Mouse (Mus musculus): Measurements from ENCODE around the gene Zbtb6. TPM values are rescaled to one million over a fixed set of nuclear protein-coding genes. Genes with fewer than 3 reads are reported as not detected.

Gene Zbtb6
- 4.6 and 4.7 TPM in 2 replicates for polyA plus RNA-seq (2014; fragmentation: Nextera tagmentation; extraction: Ambion mirVana)

DNA sequence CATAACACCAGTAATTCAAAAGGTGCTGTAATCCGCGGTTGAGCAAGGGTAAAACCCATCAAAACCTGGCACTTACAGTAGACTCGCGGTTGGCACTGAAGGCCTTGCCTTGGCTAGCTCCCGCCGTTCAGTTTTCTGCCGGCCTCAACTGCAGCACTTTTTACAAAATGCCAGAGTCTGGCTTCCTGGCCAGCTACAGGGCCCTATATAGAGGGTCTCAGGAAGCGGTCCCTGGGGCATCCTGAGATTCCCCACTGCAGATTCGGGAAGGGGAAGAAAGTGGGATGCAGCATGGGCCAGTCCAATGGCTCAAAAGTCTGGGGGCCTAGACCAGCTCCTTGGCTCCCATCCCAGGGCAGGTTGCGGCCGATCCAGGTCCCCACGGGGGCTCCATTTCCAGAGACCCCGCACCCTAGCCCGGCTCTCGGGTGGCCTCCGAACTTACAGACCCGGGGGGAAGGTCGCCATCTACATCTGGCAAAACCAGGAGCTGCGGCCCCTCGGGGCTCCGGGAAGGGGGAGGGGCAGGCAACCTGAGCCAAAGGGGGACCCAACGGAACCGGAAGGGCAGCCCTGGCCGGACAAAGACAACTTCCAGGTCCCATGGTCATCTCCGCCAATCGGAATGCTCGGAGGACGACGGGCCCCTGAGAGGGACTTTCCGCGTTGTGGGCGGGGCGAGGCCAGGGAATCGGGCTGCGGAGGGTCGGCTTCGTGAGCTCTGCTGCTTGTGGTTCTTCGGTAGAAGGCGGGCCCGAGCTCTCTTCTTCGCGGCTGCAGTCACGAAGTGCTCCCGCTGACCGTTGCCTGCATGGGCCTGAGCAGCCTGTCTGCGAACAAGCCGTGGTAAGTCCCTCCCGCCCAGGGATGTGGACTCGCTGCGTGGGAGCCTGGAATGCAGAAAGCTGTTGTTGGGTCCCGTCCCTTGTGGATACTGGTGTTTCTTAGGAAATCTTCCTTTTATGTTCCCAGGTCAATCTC, at the start of gene Zbtb6, which contains the start of the genes Zbtb26 and Rabgap1:
Zbtb6 (minus strand) TSS at position 561 of the 981 bp plus-strand sequence.
Zbtb26 (minus strand) TSS at position 525 of the 981 bp plus-strand sequence.
Rabgap1 (plus strand) TSS at position 669 of the 981 bp plus-strand sequence.
- peaks cover 6% of the 10 kb centered on the region; the same call in 1 of the 2 replicates for H3K4me1 ChIP-seq (ENCODE audit: control insufficient read depth, insufficient read depth, low read length)
- peak within 1 kb of the TSS; percentile 76 for H3K4me2 ChIP-seq (replicated peaks; ENCODE audit: low read depth, low read length)

DNA sequence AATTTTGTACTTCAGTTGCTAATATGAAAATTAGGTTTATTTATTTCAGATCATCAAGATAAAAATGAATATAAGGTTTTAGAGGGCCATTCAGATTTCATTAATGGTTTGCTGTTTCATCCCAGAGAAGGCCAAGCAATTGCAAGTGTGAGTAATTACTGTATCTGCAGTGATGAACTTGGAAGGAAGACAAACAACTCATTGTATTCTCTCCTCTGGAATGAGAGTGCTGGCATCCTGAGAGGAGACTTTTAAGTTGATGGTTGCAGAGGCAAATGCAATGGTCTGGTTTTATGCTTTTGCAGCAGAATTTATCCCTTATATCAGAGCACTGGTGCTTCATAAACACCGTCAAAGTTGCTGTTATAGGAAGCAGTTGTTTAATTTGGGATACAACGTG, 46.0 kb upstream of the Zbtb6 start:
- Histone ChIP-seq H3K4me1 (ENCODE audit: control insufficient read depth, insufficient read depth, low read length) (no peaks in the 10 kb centered on the region), H3K27ac (ENCODE audit: low read length) (no peak overlapping the region), H3K9me3 (ENCODE audit: control insufficient read depth, low read depth, low read length) (no peaks in the 10 kb centered on the region), H3K9ac (replicated peaks; ENCODE audit: low read depth, low read length) (no peak overlapping the region), H3K27me3 (ENCODE audit: control insufficient read depth, insufficient read depth, low read length) (no peaks in the 10 kb centered on the region), H3K4me2 (replicated peaks; ENCODE audit: low read depth, low read length) (no peak overlapping the region), H3K4me3 (ENCODE audit: low read depth, low read length) (no peak overlapping the region), H3K36me3 (ENCODE audit: control insufficient read depth, insufficient read depth, low read length) (peaks cover 45% of the 10 kb centered on the region)
- WGBS, result 87% methylated on average over 2 of the region's 2 CpGs
- ATAC-seq (ENCODE audit: insufficient number of reproducible peaks, insufficient read depth, low FRiP score, low read depth), result no peak

More for the DNA sequence above, at the start of gene Zbtb6, which contains the start of the genes Zbtb26 and Rabgap1:
- WGBS, result under 1% methylated on average over 51 of the region's 51 CpGs
- Histone ChIP-seq H3K36me3 (ENCODE audit: control insufficient read depth, insufficient read depth, low read length) (no peaks in the 10 kb centered on the region), H3K9me3 (ENCODE audit: control insufficient read depth, low read depth, low read length) (no peaks in the 10 kb centered on the region), H3K9ac (replicated peaks; ENCODE audit: low read depth, low read length) (peak within 1 kb of the TSS; percentile 90), H3K27me3 (ENCODE audit: control insufficient read depth, insufficient read depth, low read length) (no peaks in the 10 kb centered on the region), H3K27ac (ENCODE audit: low read length) (peak within 1 kb of the TSS; percentile 90), H3K4me3 (ENCODE audit: low read depth, low read length) (peak within 1 kb of the TSS; percentile 92)
- ATAC-seq (ENCODE audit: insufficient number of reproducible peaks, insufficient read depth, low FRiP score, low read depth), result peak; percentile 99

DNA sequence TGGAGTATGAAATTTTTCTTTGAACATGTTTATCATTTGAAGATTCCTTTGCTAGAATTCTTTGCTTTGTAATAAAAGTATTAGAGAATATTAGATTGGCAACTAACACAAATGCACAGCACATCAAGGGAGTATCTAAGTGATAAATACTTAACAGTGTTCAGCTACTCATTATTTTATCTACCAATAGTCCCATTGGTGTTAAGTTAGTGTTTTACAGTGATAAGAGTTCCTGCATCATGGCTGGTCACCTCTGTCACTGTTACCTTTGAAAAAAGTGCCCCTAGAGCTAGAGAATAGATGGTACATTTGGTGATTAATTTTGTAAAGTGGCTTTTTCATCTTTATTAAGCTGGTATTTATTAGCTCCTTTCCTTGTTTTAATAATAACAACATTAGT, 43.4 kb upstream of the Zbtb6 start:
- H3K27me3 ChIP-seq (ENCODE audit: control insufficient read depth, insufficient read depth, low read length), result no peaks in the 10 kb centered on the region
- H3K4me3 ChIP-seq (ENCODE audit: low read depth, low read length), result no peak overlapping the region
- no peaks in the 10 kb centered on the region for H3K9me3 ChIP-seq (ENCODE audit: control insufficient read depth, low read depth, low read length)
- no peak for ATAC-seq (ENCODE audit: insufficient number of reproducible peaks, insufficient read depth, low FRiP score, low read depth)
- no peak overlapping the region for H3K27ac ChIP-seq (ENCODE audit: low read length)
- H3K36me3 ChIP-seq (ENCODE audit: control insufficient read depth, insufficient read depth, low read length), result peaks cover 44% of the 10 kb centered on the region
- H3K4me1 ChIP-seq (ENCODE audit: control insufficient read depth, insufficient read depth, low read length), result no peaks in the 10 kb centered on the region
- no peak overlapping the region for H3K9ac ChIP-seq (replicated peaks; ENCODE audit: low read depth, low read length)
- H3K4me2 ChIP-seq (replicated peaks; ENCODE audit: low read depth, low read length), result no peak overlapping the region

DNA sequence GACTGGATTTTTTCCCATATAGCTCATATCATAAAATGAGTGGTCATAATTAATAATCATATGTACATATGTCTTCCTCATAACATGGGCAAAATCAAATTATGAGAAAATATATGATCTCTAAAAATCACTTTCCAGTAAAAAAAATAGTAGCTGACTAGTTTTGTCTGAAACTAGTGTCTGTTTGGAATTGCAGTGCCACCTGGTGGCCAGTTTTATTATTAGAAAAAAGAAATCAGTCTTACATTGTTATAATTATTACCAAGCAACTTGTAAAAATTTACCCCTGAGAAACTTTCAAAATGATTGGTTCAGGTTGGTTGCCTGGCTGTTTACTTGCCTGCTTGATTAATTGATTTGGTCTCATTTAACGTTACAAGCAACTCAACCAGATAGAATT, 42.4 kb upstream of the Zbtb6 start:
- peaks cover 44% of the 10 kb centered on the region for H3K36me3 ChIP-seq (ENCODE audit: control insufficient read depth, insufficient read depth, low read length)
- no peak for ATAC-seq (ENCODE audit: insufficient number of reproducible peaks, insufficient read depth, low FRiP score, low read depth)
- WGBS, result 71% methylated on average over 1 of the region's 1 CpGs

DNA sequence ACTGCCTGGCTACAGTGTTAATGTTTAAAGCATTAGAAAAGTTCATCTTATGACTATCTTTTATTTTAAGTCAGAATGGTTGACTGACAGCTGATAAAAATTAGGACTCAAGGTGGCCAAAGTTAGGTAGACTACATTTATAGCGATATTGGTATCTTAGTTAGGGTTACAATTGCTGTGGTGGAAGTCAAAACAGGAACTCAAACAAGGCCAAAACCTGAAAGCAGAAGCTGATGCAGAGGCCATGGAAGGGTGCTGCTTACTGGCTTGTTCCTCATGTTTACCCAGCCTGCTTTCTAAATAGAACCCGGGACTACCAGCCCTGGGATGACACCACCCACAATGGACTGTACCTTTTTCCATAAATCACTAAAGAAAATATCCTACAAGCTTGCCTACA, 41.2 kb upstream of the Zbtb6 start:
- H3K4me3 ChIP-seq (ENCODE audit: low read depth, low read length), result no peak overlapping the region
- H3K9ac ChIP-seq (replicated peaks; ENCODE audit: low read depth, low read length), result no peak overlapping the region
- H3K36me3 ChIP-seq (ENCODE audit: control insufficient read depth, insufficient read depth, low read length), result peaks cover 36% of the 10 kb centered on the region
- ATAC-seq (ENCODE audit: insufficient number of reproducible peaks, insufficient read depth, low FRiP score, low read depth), result no peak
- H3K4me2 ChIP-seq (replicated peaks; ENCODE audit: low read depth, low read length), result no peak overlapping the region
- H3K9me3 ChIP-seq (ENCODE audit: control insufficient read depth, low read depth, low read length), result no peaks in the 10 kb centered on the region
- no peaks in the 10 kb centered on the region for H3K27me3 ChIP-seq (ENCODE audit: control insufficient read depth, insufficient read depth, low read length)
- WGBS, result 87% methylated on average over 2 of the region's 2 CpGs
- no peak overlapping the region for H3K27ac ChIP-seq (ENCODE audit: low read length)
- H3K4me1 ChIP-seq (ENCODE audit: control insufficient read depth, insufficient read depth, low read length), result no peaks in the 10 kb centered on the region

More for the DNA sequence above, 42.4 kb upstream of the Zbtb6 start:
- Histone ChIP-seq H3K27ac (ENCODE audit: low read length) (no peak overlapping the region), H3K27me3 (ENCODE audit: control insufficient read depth, insufficient read depth, low read length) (no peaks in the 10 kb centered on the region), H3K4me2 (replicated peaks; ENCODE audit: low read depth, low read length) (no peak overlapping the region), H3K9me3 (ENCODE audit: control insufficient read depth, low read depth, low read length) (no peaks in the 10 kb centered on the region), H3K4me1 (ENCODE audit: control insufficient read depth, insufficient read depth, low read length) (no peaks in the 10 kb centered on the region), H3K4me3 (ENCODE audit: low read depth, low read length) (no peak overlapping the region), H3K9ac (replicated peaks; ENCODE audit: low read depth, low read length) (no peak overlapping the region)

DNA sequence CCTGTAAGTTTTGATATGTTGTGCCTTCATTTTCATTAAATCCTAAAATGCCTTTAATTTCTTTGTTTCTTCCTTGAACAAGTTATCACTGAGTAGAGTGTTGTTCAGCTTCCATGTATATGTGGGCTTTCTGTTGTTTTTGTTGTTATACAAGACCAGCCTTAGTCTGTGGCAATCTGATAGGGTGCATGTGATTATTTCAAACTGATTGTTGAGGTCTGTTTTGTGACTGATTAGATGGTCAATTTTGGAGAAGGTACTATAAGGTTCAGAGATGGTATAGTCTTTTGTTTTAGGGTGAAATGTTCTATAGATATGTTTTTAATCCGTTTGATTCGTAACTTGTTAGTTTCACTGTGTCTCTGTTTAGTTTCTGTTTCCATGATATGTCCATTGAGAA, 37.1 kb upstream of the Zbtb6 start:
- 94% methylated on average over 2 of the region's 2 CpGs for WGBS
- Histone ChIP-seq H3K4me1 (ENCODE audit: control insufficient read depth, insufficient read depth, low read length) (no peaks in the 10 kb centered on the region), H3K9ac (replicated peaks; ENCODE audit: low read depth, low read length) (no peak overlapping the region), H3K4me3 (ENCODE audit: low read depth, low read length) (no peak overlapping the region), H3K27ac (ENCODE audit: low read length) (no peak overlapping the region), H3K27me3 (ENCODE audit: control insufficient read depth, insufficient read depth, low read length) (no peaks in the 10 kb centered on the region), H3K9me3 (ENCODE audit: control insufficient read depth, low read depth, low read length) (no peaks in the 10 kb centered on the region), H3K36me3 (ENCODE audit: control insufficient read depth, insufficient read depth, low read length) (peaks cover 38% of the 10 kb centered on the region), H3K4me2 (replicated peaks; ENCODE audit: low read depth, low read length) (no peak overlapping the region)
- ATAC-seq (ENCODE audit: insufficient number of reproducible peaks, insufficient read depth, low FRiP score, low read depth), result no peak

DNA sequence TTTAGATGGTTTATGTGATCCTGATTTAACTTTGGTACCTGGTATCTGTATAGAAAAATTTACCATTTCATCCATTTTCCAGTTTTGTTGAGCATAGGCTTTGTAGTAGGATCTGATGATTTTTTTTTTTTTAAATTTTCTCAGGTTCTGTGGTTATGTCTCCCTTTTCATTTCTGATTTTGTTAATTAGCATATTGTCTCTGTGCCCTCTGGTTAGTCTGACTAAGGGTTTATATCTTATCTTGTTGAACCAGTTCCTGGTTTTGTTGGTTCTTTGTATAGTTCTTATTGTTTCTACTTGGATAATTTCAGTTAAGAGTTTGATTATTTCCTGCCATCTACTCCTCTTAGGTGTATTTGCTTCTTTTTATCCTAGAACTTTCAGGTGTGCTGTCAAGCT, 36.6 kb upstream of the Zbtb6 start:
- Histone ChIP-seq H3K36me3 (ENCODE audit: control insufficient read depth, insufficient read depth, low read length) (peaks cover 38% of the 10 kb centered on the region), H3K9ac (replicated peaks; ENCODE audit: low read depth, low read length) (no peak overlapping the region), H3K4me2 (replicated peaks; ENCODE audit: low read depth, low read length) (no peak overlapping the region), H3K27me3 (ENCODE audit: control insufficient read depth, insufficient read depth, low read length) (no peaks in the 10 kb centered on the region), H3K27ac (ENCODE audit: low read length) (no peak overlapping the region), H3K4me3 (ENCODE audit: low read depth, low read length) (no peak overlapping the region), H3K4me1 (ENCODE audit: control insufficient read depth, insufficient read depth, low read length) (no peaks in the 10 kb centered on the region), H3K9me3 (ENCODE audit: control insufficient read depth, low read depth, low read length) (no peaks in the 10 kb centered on the region)
- no peak for ATAC-seq (ENCODE audit: insufficient number of reproducible peaks, insufficient read depth, low FRiP score, low read depth)

DNA sequence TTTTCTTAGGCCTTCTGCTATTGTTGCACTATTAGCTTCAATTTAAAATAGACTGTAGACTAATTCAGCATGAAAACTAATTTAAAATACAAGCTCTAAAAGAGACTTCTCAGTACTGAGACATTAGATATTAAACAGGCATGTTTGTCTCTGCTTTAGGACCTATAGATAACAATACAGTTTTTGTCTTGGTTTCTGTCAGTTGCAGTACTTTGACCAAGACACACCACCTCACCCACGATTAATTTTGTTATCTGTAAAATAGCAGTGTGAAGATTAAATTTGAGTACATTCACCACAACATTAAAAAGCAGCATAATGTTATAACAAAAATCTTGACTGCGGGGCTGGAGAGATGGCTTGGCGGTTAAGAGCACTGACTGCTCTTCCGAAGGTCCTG, 23.3 kb upstream of the Zbtb6 start:
- H3K27me3 ChIP-seq (ENCODE audit: control insufficient read depth, insufficient read depth, low read length), result no peaks in the 10 kb centered on the region
- no peak overlapping the region for H3K9ac ChIP-seq (replicated peaks; ENCODE audit: low read depth, low read length)
- no peak overlapping the region for H3K27ac ChIP-seq (ENCODE audit: low read length)
- WGBS, result 84% methylated on average over 4 of the region's 4 CpGs
- no peak for ATAC-seq (ENCODE audit: insufficient number of reproducible peaks, insufficient read depth, low FRiP score, low read depth)
- no peaks in the 10 kb centered on the region for H3K4me1 ChIP-seq (ENCODE audit: control insufficient read depth, insufficient read depth, low read length)
- no peak overlapping the region for H3K4me3 ChIP-seq (ENCODE audit: low read depth, low read length)
- no peak overlapping the region for H3K4me2 ChIP-seq (replicated peaks; ENCODE audit: low read depth, low read length)
- peaks cover 12% of the 10 kb centered on the region; the same call in 1 of the 2 replicates for H3K36me3 ChIP-seq (ENCODE audit: control insufficient read depth, insufficient read depth, low read length)
- no peaks in the 10 kb centered on the region for H3K9me3 ChIP-seq (ENCODE audit: control insufficient read depth, low read depth, low read length)

All from stomach, embryonic 14.5 days (tissue).